Mouse (Mus musculus): Measurements from ENCODE around the gene Dnajc15. TPM values are rescaled to one million over a fixed set of nuclear protein-coding genes. Genes with fewer than 3 reads are reported as not detected.

Dnajc15 gene
- polyA plus RNA-seq, 1 experiment from 2014 or later, result 70.2 TPM

GRCm38 (mm10) chr14:77831936-77832335 lies 43.0 kb downstream of the Dnajc15 start:
- Histone ChIP-seq H3K36me3 (ENCODE audit: insufficient read depth, low read length) (no peaks in the 10 kb centered on the region), H3K27me3 (replicated peaks; ENCODE audit: insufficient read depth, low read length) (no peaks in the 10 kb centered on the region), H3K9me3 (ENCODE audit: low read length) (no peaks in the 10 kb centered on the region), H3K9ac (replicated peaks; ENCODE audit: low read depth) (no peak overlapping the region), H3K4me3 (ENCODE audit: low read depth, low read length) (no peak overlapping the region), H3K4me1 (ENCODE audit: insufficient read depth, low read depth, low read length) (no peaks in the 10 kb centered on the region), H3K27ac (ENCODE audit: low read length) (no peak overlapping the region), H3K4me2 (replicated peaks; ENCODE audit: low read depth, low read length) (no peak overlapping the region)
- no peak for DNase-seq (ENCODE audit: low spot score)
- TF ChIP-seq EP300 (IDR thresholded peaks at IDR 0.05) (no peak), CTCF (IDR thresholded peaks at IDR 0.05) (no peak)
- WGBS, result 76% methylated on average over 4 of the region's 4 CpGs
- no peak for ATAC-seq

DNA sequence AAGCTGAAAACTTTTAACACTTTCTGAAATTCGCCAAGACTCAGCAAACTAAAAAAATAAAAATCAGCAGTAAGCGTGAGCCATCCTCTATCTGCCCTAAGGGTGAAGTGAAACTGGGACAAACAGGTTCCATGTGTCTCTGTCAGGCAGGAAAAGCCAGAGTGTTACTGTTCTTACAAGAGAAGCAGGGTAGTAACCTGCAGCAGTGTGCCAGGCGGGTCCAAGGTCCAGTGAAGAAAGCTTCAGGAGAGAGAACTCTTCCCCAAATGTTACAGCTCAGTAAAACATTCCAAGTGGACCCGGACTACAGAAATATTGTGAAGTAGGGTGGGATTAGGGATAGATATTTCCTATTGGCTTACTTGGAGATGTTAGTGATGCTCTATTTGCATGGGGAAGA lies 45.3 kb downstream of the Dnajc15 start:
- H3K9ac ChIP-seq (replicated peaks; ENCODE audit: low read depth), result no peak overlapping the region
- no peak for DNase-seq (ENCODE audit: low spot score)

DNA sequence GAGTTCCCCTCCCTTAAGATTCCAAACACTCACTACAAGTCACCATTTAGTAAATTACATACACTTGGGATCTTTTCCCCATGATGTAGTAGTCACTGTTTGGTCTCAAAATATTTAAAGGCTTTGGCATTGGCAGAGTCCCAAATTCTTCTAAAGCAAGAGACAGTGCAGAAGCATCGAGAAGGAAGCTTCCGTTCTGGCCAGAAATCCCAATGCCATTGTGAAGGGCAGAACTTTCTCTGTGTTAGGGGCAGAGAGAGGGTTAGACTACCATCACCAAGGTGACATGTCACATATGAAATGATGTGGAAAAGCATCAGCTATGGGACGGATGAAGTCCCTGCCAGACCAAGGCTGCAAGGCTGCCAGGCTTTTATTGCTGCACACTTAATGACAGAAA lies 49.0 kb downstream of the Dnajc15 start:
- ATAC-seq (no peak; the same call in 1 of the 2 replicates), DNase-seq (ENCODE audit: low spot score) (no peak)
- Histone ChIP-seq H3K9ac (replicated peaks; ENCODE audit: low read depth) (no peak overlapping the region), H3K4me3 (ENCODE audit: low read depth, low read length) (no peak overlapping the region), H3K4me1 (ENCODE audit: insufficient read depth, low read depth, low read length) (no peaks in the 10 kb centered on the region), H3K27ac (ENCODE audit: low read length) (no peak overlapping the region), H3K4me2 (replicated peaks; ENCODE audit: low read depth, low read length) (no peak overlapping the region), H3K36me3 (ENCODE audit: insufficient read depth, low read length) (no peaks in the 10 kb centered on the region), H3K27me3 (replicated peaks; ENCODE audit: insufficient read depth, low read length) (no peaks in the 10 kb centered on the region), H3K9me3 (ENCODE audit: low read length) (no peaks in the 10 kb centered on the region)
- 46% methylated on average over 3 of the region's 3 CpGs for WGBS
- TF ChIP-seq EP300 (IDR thresholded peaks at IDR 0.05) (no peak), CTCF (IDR thresholded peaks at IDR 0.05) (no peak)

More for the DNA sequence above, 45.3 kb downstream of the Dnajc15 start:
- Histone ChIP-seq H3K4me2 (replicated peaks; ENCODE audit: low read depth, low read length) (no peak overlapping the region), H3K36me3 (ENCODE audit: insufficient read depth, low read length) (no peaks in the 10 kb centered on the region), H3K4me3 (ENCODE audit: low read depth, low read length) (no peak overlapping the region), H3K27me3 (replicated peaks; ENCODE audit: insufficient read depth, low read length) (no peaks in the 10 kb centered on the region), H3K27ac (ENCODE audit: low read length) (no peak overlapping the region), H3K4me1 (ENCODE audit: insufficient read depth, low read depth, low read length) (no peaks in the 10 kb centered on the region), H3K9me3 (ENCODE audit: low read length) (no peaks in the 10 kb centered on the region)
- no peak for ATAC-seq
- WGBS, result 77% methylated on average over 4 of the region's 4 CpGs
- no peak for TF ChIP-seq EP300 (IDR thresholded peaks at IDR 0.05)
- TF ChIP-seq CTCF (IDR thresholded peaks at IDR 0.05), result no peak

DNA sequence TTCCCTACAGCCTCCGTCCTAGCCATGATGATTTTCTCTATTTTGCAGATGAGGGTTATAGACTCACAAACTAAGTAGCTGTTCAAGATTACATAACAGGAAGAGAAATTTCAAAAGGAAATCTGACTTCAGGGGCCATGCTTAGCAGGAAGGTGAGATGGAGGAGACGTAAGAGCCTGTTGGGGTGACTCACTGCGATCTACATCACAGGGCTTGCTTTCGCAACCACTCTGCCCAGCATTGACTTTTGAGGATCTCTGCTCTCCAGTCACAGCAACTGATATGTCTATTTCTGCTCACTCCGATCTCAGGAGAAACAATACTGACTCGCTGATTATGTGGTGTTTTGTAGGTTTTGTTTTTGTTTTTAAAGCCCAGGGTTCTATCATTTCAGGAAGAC lies 49.8 kb downstream of the Dnajc15 start:
- Histone ChIP-seq H3K9ac (replicated peaks; ENCODE audit: low read depth) (no peak overlapping the region), H3K4me3 (ENCODE audit: low read depth, low read length) (no peak overlapping the region), H3K36me3 (ENCODE audit: insufficient read depth, low read length) (no peaks in the 10 kb centered on the region), H3K4me1 (ENCODE audit: insufficient read depth, low read depth, low read length) (no peaks in the 10 kb centered on the region), H3K27ac (ENCODE audit: low read length) (no peak overlapping the region), H3K27me3 (replicated peaks; ENCODE audit: insufficient read depth, low read length) (no peaks in the 10 kb centered on the region), H3K9me3 (ENCODE audit: low read length) (no peaks in the 10 kb centered on the region), H3K4me2 (replicated peaks; ENCODE audit: low read depth, low read length) (no peak overlapping the region)
- ATAC-seq (peak; percentile 73), DNase-seq (ENCODE audit: low spot score) (peak; percentile 71)
- no peak for TF ChIP-seq CTCF (IDR thresholded peaks at IDR 0.05)
- TF ChIP-seq EP300 (IDR thresholded peaks at IDR 0.05), result no peak
- 76% methylated on average over 6 of the region's 6 CpGs for WGBS

DNA sequence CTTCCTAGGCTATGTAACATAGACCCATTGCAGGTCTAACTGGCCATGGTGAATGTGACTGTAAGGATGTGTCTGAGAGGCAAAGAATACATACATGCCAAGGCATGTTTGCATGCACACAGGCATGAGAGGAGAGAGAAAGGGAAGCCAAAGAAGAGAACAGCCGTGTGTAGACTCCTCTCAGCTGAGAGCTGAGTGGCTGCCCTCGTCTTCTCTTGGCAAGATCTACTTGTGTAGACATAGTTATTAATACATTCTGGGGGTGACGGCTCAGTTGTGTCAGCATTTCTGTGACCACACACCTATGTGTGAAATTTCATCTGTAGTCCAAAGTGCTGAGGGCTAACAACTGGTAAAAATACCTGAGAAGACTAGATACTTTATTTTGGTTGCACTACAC lies 55.1 kb downstream of the Dnajc15 start:
- 73% methylated on average over 3 of the region's 3 CpGs for WGBS
- TF ChIP-seq CTCF (IDR thresholded peaks at IDR 0.05) (no peak), EP300 (IDR thresholded peaks at IDR 0.05) (no peak)
- no peaks in the 10 kb centered on the region for H3K27me3 ChIP-seq (replicated peaks; ENCODE audit: insufficient read depth, low read length)
- H3K4me2 ChIP-seq (replicated peaks; ENCODE audit: low read depth, low read length), result no peak overlapping the region
- H3K4me3 ChIP-seq (ENCODE audit: low read depth, low read length), result no peak overlapping the region
- no peaks in the 10 kb centered on the region for H3K36me3 ChIP-seq (ENCODE audit: insufficient read depth, low read length)
- H3K4me1 ChIP-seq (ENCODE audit: insufficient read depth, low read depth, low read length), result no peaks in the 10 kb centered on the region
- ATAC-seq (no peak), DNase-seq (ENCODE audit: low spot score) (no peak)
- H3K9ac ChIP-seq (replicated peaks; ENCODE audit: low read depth), result no peak overlapping the region
- H3K27ac ChIP-seq (ENCODE audit: low read length), result no peak overlapping the region
- no peaks in the 10 kb centered on the region for H3K9me3 ChIP-seq (ENCODE audit: low read length)

DNA sequence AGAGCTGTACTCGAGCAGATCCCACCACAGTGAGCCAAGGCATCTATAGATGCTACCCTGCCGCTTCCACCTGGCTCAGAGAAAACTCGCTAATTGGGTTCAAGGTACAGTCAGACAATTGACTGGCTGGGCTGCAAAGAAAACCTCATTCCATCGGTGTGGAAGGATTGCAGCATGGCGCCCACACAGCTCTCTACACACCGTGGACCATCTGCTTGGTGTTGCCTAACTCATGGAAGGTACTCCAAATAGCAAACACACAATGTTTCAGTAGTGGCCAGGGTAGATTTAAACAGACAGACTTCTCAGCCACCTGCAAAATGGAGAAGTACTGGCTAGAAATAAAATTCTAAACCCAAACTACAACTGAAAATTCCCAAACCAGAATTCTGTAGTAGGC lies 57.4 kb downstream of the Dnajc15 start:
- Histone ChIP-seq H3K4me2 (replicated peaks; ENCODE audit: low read depth, low read length) (no peak overlapping the region), H3K27ac (ENCODE audit: low read length) (no peak overlapping the region), H3K4me3 (ENCODE audit: low read depth, low read length) (no peak overlapping the region), H3K9ac (replicated peaks; ENCODE audit: low read depth) (no peak overlapping the region), H3K4me1 (ENCODE audit: insufficient read depth, low read depth, low read length) (no peaks in the 10 kb centered on the region), H3K9me3 (ENCODE audit: low read length) (no peaks in the 10 kb centered on the region), H3K27me3 (replicated peaks; ENCODE audit: insufficient read depth, low read length) (0 out of 2 replicates have a peak, but pooled peaks cover 5% of the 10 kb centered on the region), H3K36me3 (ENCODE audit: insufficient read depth, low read length) (no peaks in the 10 kb centered on the region)
- TF ChIP-seq EP300 (IDR thresholded peaks at IDR 0.05), result no peak
- TF ChIP-seq CTCF (IDR thresholded peaks at IDR 0.05), result no peak
- 88% methylated on average over 6 of the region's 6 CpGs for WGBS
- ATAC-seq, result no peak
- DNase-seq (ENCODE audit: low spot score), result no peak

DNA sequence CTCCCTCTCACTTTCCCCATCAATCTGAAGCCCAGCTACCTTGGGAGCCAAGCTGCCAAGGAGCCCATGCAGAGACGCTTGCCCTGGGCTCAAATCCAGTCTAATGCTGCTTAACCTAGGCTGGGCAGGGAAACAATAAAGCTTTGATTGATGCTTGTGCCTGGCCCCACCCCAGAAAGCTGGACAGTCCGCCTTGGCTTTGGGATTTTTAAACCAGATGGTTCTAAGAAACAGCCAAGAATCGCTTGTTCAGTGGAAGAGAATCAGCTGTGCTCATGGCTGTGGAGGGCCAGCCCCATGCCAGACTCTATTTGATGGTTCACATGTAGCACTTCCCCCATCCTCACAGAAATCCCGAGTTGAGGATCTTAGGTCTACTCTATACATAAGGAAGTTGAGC lies 60.0 kb downstream of the Dnajc15 start:
- H3K9me3 ChIP-seq (ENCODE audit: low read length), result no peaks in the 10 kb centered on the region
- ATAC-seq (peak; percentile 37; the same call in 1 of the 2 replicates), DNase-seq (ENCODE audit: low spot score) (peak; percentile 48)
- H3K4me3 ChIP-seq (ENCODE audit: low read depth, low read length), result no peak overlapping the region
- H3K27me3 ChIP-seq (replicated peaks; ENCODE audit: insufficient read depth, low read length), result 0 out of 2 replicates have a peak, but pooled peaks cover 5% of the 10 kb centered on the region
- no peak overlapping the region for H3K27ac ChIP-seq (ENCODE audit: low read length)
- 37% methylated on average over 4 of the region's 4 CpGs for WGBS
- no peaks in the 10 kb centered on the region for H3K4me1 ChIP-seq (ENCODE audit: insufficient read depth, low read depth, low read length)
- H3K9ac ChIP-seq (replicated peaks; ENCODE audit: low read depth), result no peak overlapping the region
- TF ChIP-seq CTCF (IDR thresholded peaks at IDR 0.05) (no peak), EP300 (IDR thresholded peaks at IDR 0.05) (no peak)
- no peak overlapping the region for H3K4me2 ChIP-seq (replicated peaks; ENCODE audit: low read depth, low read length)
- no peaks in the 10 kb centered on the region for H3K36me3 ChIP-seq (ENCODE audit: insufficient read depth, low read length)
